Mouse (Mus musculus) embryonic stem cell, embryonic (primary cell): Measurements from ENCODE around the gene Rad51d.

Experiments used
- CTCF ChIA-PET, 4 experiments: fragments of 300-600 bp in 2 of 4; fragments of 350-600 bp in 2 of 4; sonication (Branson Sonifier 250); formaldehyde crosslinking; loops; one replicate each; lab custom pipeline; 2022; ENCODE audit warnings: inconsistent platforms in 2 of 4; lab: Charles Lee
- POLR2A ChIA-PET, 4 experiments: fragments of 300-600 bp in 2 of 4; fragments of 350-600 bp in 2 of 4; sonication (Branson Sonifier 250); formaldehyde crosslinking; loops; one replicate each; lab custom pipeline; 2022; ENCODE audit warnings: antibody characterized with exemption in 4 of 4, inconsistent platforms in 1 of 4; lab: Charles Lee

The Rad51d gene

GRCm38 (mm10) chr11:82831008-82831893 lies 59.2 kb downstream of the Rad51d start:
- POLR2A ChIA-PET: interaction anchor here in 2 of 4 experiments (0.6 to 4.9 kb wide), 15 partner anchors 7 to 95 kb away, joined by 3 to 33 read pairs (median 4); partner anchors contain the start of genes Cct6b (in 1 of the 2) and Zfp830 (in 1 of the 2)
- CTCF ChIA-PET: interaction anchor here in 3 of 4 experiments (0.5 to 1.4 kb wide), 3 partner anchors 12 to 55 kb away, joined by 3 to 4 read pairs (median 3); no protein-coding TSS in a partner anchor

GRCm38 (mm10) chr11:82826818-82827217 lies 63.6 kb downstream of the Rad51d start:
- CTCF ChIA-PET: interaction anchor here (0.6 to 2.6 kb wide), 7 partner anchors 8 to 63 kb away, joined by 3 to 17 read pairs (median 5); no protein-coding TSS in a partner anchor
- POLR2A ChIA-PET: interaction anchor here (0.7 to 7.0 kb wide), 60 partner anchors 8 to 756 kb away, joined by 3 to 69 read pairs (median 8); partner anchors contain the start of genes Cct6b (in 2 of the 4), Rffl (in 2 of the 4), Zfp830 (in 2 of the 4) and Ap2b1 (in 1 of the 4)
